Mouse (Mus musculus) T-cell, adult 2 months (primary cell): ENCODE measurements around the gene Olfr557.

Source experiments
- DNase-seq: peaks from one replicate; pipeline ENCODE4 v3.0.0; 2022; ENCODE audit warnings: low spot score

Olfr557 gene

DNA sequence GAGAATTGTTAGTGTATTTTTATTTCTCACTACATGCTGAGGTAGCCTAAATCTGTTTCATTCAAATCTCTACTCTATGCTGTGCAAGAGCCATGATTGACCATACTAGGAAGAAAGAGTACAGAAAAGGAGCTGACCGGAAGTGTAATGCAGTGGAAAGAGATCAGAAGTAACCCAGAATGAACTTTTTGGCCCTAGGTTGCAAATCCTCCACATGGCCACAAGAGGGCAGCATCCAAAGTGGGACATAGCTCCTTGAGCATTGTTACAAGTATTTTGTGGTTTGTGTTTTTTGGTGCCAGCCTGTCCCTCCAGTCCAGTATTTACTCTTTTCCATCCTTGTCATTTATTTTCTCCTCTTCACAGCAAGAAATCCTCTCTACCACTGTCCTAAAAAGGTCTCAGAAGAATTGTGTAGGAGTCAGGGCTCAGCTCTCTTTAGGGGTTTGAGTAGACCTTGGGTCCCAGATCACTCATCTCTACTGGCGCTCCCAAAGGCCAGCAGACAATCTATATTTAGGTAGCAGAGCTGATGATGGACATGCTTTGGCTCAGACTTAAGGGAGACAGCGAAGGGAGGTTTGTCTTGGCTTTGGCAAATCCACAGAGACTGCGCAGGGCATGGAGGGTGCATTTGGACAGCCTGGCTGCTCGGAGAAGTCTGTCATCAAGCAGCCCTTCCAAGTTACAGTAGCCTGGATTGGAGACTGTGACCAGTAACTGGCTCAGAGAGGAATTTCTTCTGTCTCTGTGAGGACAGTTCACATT lies at the start of gene Olfr557:
Olfr557 (plus strand) TSS at position 553 of the 768 bp plus-strand sequence.
- DNase-seq = peak; percentile 17

DNA sequence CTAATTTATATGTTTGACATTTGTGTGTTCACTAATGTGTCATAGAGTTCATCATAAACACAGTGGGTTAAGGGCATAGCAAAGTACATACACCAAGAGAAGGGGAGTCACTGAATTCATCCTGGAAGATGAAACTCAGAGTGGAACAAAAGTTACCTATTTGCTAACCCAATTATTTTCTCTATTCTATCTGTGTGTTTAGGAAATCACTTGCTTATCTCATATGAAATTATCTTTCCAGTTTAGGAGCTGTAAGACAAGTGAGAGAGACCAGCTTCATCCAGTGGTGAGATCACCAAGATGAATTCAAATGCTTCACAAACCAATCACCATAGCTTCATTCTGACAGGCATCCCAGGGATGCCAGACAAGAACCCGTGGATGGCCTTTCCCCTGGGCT lies 37.2 kb upstream of the Olfr557 start, which contains the start of gene Olfr555:
Olfr555 (plus strand) TSS at position 301 of the 400 bp plus-strand sequence.
- no peak for DNase-seq

GRCm38 (mm10) chr7:102664599-102664998 lies 31.1 kb upstream of the Olfr557 start, which contains the start of gene Olfr556:
Gene Olfr556 (plus strand): TSS chr7:102664899.
- no peak for DNase-seq

DNA sequence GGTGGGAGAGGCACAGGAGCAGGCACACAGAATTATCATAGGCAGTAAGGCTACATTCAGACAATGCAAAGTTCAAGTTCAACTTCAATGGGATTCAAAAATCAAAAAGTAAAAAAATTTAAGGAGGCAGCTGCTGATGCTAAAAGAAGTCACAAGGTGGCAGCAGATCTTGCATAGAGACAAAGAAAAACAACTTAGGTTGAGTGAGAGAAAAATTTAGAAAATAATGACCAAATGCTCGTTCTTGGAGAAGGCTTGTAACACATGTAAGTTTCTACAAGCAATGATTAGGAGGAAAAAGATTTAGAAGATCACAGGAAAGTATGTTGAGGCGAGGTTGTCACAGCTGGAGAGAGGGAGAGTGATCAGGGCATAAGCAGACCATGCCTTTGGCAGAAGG lies 30.3 kb upstream of the Olfr557 start:
- no peak for DNase-seq

DNA sequence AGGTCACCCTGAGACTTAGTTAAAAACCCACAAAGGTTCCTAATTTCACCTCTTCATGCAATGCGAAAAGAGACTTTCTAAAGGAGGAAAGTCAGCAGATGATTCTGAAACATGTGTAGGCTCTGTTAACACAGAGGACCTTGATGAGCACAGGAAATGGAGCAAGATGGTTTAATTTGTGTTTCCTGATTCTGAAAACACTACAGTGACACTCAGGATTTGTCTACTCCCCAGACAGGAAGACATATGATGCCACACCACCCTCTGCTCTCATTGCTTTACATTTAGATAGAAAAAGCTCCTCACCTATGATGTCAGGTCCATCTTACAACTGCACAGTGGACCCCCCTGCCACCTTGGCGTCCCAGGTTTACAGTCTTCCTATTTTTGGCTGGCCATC lies 19.5 kb upstream of the Olfr557 start:
- no peak for DNase-seq

GRCm38 (mm10) chr7:102681916-102682315 lies 13.8 kb upstream of the Olfr557 start:
- DNase-seq = no peak

DNA sequence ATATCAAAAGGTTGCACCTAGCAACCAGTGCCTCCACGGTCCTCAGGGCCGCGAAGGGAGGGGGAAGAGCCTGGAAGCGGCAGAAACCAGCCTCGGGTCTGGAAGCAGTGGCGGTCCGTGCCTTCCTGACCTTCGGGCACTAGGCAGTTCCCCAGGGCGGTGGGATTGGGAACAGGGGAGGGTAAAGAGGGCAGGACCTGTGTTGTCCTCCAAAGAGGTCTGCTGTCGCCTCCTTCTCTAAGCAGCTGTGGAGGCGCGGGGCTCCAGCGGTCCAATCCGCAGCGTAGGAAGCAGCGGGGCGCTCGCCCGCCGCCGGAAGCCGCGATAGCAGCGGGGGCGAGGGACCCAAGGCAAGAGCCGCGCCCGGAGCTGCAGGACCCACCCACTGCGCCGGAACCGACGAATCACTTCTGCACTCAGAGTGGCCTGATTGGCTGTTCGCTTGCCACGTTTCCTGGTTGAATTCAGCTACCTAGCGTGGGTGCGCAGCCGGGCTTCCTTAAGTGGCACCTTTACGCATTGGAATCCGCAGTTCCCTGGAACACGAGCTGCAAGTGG lies 8.7 kb upstream of the Olfr557 start, which contains the start of gene Trim68:
Trim68 (minus strand) TSS at position 384 of the 558 bp plus-strand sequence.
- peak; percentile 94 for DNase-seq

GRCm38 (mm10) chr7:102698461-102698860 lies 2.8 kb downstream of the Olfr557 start:
- no peak for DNase-seq

- DNase-seq = no peak
These were observed 6.2 kb downstream of the Olfr557 start, which contains the start of gene Olfr558 for GRCm38 (mm10) chr7:102701915-102702314. Gene Olfr558 (plus strand): TSS chr7:102702215.

DNA sequence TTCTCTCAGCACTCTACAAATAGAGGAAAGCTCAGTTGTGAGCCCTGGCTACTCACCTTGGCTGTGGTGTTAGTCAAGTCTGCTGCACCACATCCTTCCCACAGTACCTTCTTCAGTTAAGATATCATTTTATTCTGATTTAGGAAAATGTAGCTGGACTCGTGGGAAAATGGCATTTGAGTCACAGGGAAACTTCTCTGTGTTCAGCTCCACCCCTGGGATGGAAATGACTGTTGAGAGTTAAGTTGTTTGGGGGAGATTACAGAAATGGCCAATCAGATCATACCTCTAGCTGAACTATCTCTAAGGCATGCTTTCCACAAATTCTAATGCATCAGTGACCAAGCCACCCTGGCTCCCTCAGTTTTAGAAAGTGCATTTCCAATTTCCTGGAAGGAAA lies 23.3 kb downstream of the Olfr557 start, which contains the start of gene Olfr33:
Olfr33 (minus strand) TSS at position 101 of the 400 bp plus-strand sequence.
- no peak for DNase-seq

GRCm38 (mm10) chr7:102727391-102727790 lies 31.7 kb downstream of the Olfr557 start, which contains the start of gene Olfr559:
Gene Olfr559 (minus strand): TSS chr7:102727491.
- DNase-seq = no peak

GRCm38 (mm10) chr7:102733793-102734192 lies 38.1 kb downstream of the Olfr557 start:
- no peak for DNase-seq

DNA sequence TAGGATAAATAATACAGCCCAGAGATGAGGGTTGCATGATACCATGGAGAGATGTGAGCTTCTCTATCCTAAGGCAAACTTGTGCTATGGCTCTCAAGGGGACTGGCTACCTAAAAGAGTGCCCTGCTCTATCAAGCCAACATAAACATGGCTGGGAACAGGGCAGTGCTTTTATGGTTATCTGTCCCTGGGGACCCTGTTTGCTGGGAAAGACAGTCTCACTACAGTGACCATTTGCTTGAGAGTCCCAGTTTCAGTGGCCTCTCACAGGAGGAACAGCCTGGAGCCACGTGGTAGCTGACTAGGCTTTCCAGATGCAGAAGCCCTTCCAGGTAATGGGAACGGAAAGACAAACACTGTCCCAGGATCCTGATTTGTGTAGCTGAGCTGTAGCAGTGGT lies 42.0 kb downstream of the Olfr557 start:
- DNase-seq = no peak
